In the genomic region with DNA sequence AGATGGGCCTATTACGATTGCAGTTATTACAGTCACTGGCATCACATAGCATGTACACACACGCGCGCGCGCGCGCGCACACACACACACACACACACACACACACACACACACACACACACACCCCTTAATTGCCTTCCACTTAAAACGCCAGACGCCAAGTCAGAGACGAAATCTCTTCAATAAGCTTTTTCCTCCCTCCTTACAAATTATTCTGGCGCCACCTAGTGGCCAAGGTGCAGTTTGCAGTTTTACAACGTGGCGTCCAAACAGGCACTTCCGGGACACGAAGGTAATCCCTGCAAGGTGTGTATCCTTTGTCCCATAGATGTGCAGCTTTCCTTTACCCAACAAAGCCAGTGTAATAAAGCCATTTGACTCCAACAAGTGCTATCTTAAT, we compare ENCODE assay signal across 9 mouse cellular contexts. TPM values are rescaled to one million over a fixed set of nuclear protein-coding genes. Genes with fewer than 3 reads are reported as not detected.
DNase-seq lines count a peak whose midpoint lies in the region; ATAC-seq and TF ChIP-seq lines count a peak whose summit lies in the region.
"Had no signal": no experiment of that assay in that cellular context is flagged by ENCODE, and none has a peak within 500 bp of the region (broad histone marks: within the 10 kb centered on the region; RNA-seq: fewer than 3 reads in every experiment).

No protein-coding gene starts in this region.

- H3K4me3 ChIP-seq in E14TG2a.4 (replicated peaks; ENCODE audit: low read length): no peak overlapping the region
- no peak overlapping the region for H3K4me3 ChIP-seq in forebrain, embryonic 11.5 days (ENCODE audit: low read depth, low read length)
- no peak overlapping the region for H3K4me3 ChIP-seq in heart, embryonic 16.5 days (ENCODE audit: low read length)
- no peak overlapping the region for H3K4me3 ChIP-seq in liver, embryonic 14.5 days (ENCODE audit: insufficient read depth in 1 of 2, low read depth in 2 of 2, low read length in 2 of 2)
- no peak overlapping the region for H3K4me3 ChIP-seq in neural tube, embryonic 12.5 days
- no peak overlapping the region for H3K4me3 ChIP-seq in stomach, postnatal 0 days (ENCODE audit: low read depth, low read length)
- H3K4me3 ChIP-seq: liver, embryonic 15.5 days had no signal

- peak overlapping the region; percentile 24; the same call in 1 of the 2 replicates for H3K4me2 ChIP-seq in forebrain, embryonic 11.5 days (ENCODE audit: low read depth, low read length, severe bottlenecking)
- H3K4me2 ChIP-seq in heart, embryonic 16.5 days (ENCODE audit: low read depth, low read length): peak overlapping the region; percentile 48
- H3K4me2 ChIP-seq in liver, embryonic 14.5 days (ENCODE audit: low read depth): no peak overlapping the region; the same call in 1 of the 2 replicates
- H3K4me2 ChIP-seq in neural tube, embryonic 12.5 days (replicated peaks): peak overlapping the region; percentile 34
- 0 out of 2 replicates have a peak overlapping the region, but pooled peaks have one; percentile 9 for H3K4me2 ChIP-seq in stomach, postnatal 0 days (replicated peaks; ENCODE audit: low read depth)
- H3K4me2 ChIP-seq: liver, embryonic 15.5 days had no signal

- TF ChIP-seq EP300 in liver, embryonic 14.5 days (IDR thresholded peaks at IDR 0.05; ENCODE audit: low read depth): no peak
- no peak for TF ChIP-seq EP300 in stomach, postnatal 0 days (optimal IDR thresholded peaks at IDR 0.05)

- no peaks in the 10 kb centered on the region for H3K9me3 ChIP-seq in E14TG2a.4 (ENCODE audit: low read length)
- no peaks in the 10 kb centered on the region for H3K9me3 ChIP-seq in forebrain, embryonic 11.5 days (ENCODE audit: control insufficient read depth, low read length)
- no peaks in the 10 kb centered on the region for H3K9me3 ChIP-seq in heart, embryonic 16.5 days (replicated peaks; ENCODE audit: control insufficient read depth, low read length)
- no peaks in the 10 kb centered on the region for H3K9me3 ChIP-seq in liver, embryonic 14.5 days (ENCODE audit: control insufficient read depth, low read length)
- H3K9me3 ChIP-seq in neural tube, embryonic 12.5 days: no peaks in the 10 kb centered on the region
- no peaks in the 10 kb centered on the region for H3K9me3 ChIP-seq in stomach, postnatal 0 days (ENCODE audit: control insufficient read depth, low read length)
- H3K9me3 ChIP-seq: liver, embryonic 15.5 days had no signal

- H3K27me3 ChIP-seq in E14TG2a.4 (ENCODE audit: insufficient read depth, low read length): peaks cover 31% of the 10 kb centered on the region
- no peaks in the 10 kb centered on the region for H3K27me3 ChIP-seq in forebrain, embryonic 11.5 days (ENCODE audit: control insufficient read depth, insufficient read depth, low read length)
- H3K27me3 ChIP-seq in heart, embryonic 16.5 days (ENCODE audit: control insufficient read depth, insufficient read depth, low read length): peaks cover 15% of the 10 kb centered on the region
- H3K27me3 ChIP-seq in liver, embryonic 14.5 days (ENCODE audit: control insufficient read depth, insufficient read depth, low read length): no peaks in the 10 kb centered on the region
- H3K27me3 ChIP-seq in neural tube, embryonic 12.5 days (replicated peaks): no peaks in the 10 kb centered on the region
- H3K27me3 ChIP-seq in stomach, postnatal 0 days (ENCODE audit: control insufficient read depth, insufficient read depth, low read length): no peaks in the 10 kb centered on the region

- peak; percentile 81 for DNase-seq in c-Kit-positive CD71-negative TER-119-negative erythroid progenitor cells, embryonic 14.5 days (ENCODE audit: low read depth)
- peak; percentile 87 for DNase-seq in forebrain, embryonic 11.5 days (ENCODE audit: low spot score)
- peak; percentile 70 to 80 for DNase-seq in kidney, postnatal 25 days
- DNase-seq in liver, embryonic 14.5 days (ENCODE audit: low read depth in 3 of 3, low spot score in 3 of 3): peak; percentile 49 to 65 (median 59)
- DNase-seq in stomach, postnatal 0 days (ENCODE audit: low spot score): peak; percentile 82

- no peak overlapping the region for H3K9ac ChIP-seq in forebrain, embryonic 11.5 days (ENCODE audit: low read length)
- no peak overlapping the region for H3K9ac ChIP-seq in heart, embryonic 16.5 days (ENCODE audit: low read length)
- H3K9ac ChIP-seq in liver, embryonic 14.5 days (replicated peaks): no peak overlapping the region
- no peak overlapping the region for H3K9ac ChIP-seq in neural tube, embryonic 12.5 days
- H3K9ac ChIP-seq in stomach, postnatal 0 days (ENCODE audit: low read length): no peak overlapping the region
- H3K9ac ChIP-seq: liver, embryonic 15.5 days had no signal

- WGBS in forebrain, embryonic 11.5 days: 18% methylated on average over 17 of the region's 17 CpGs
- 10% methylated on average over 17 of the region's 17 CpGs for WGBS in heart, embryonic 16.5 days
- 21% methylated on average over 17 of the region's 17 CpGs for WGBS in liver, embryonic 14.5 days (ENCODE audit: insufficient replicate concordance)
- WGBS in neural tube, embryonic 12.5 days: 21% methylated on average over 17 of the region's 17 CpGs
- WGBS in stomach, postnatal 0 days: 7% methylated on average over 17 of the region's 17 CpGs

- H3K27ac ChIP-seq in forebrain, embryonic 11.5 days (ENCODE audit: low read depth, low read length): no peak overlapping the region
- no peak overlapping the region for H3K27ac ChIP-seq in heart, embryonic 16.5 days (ENCODE audit: low read length)
- H3K27ac ChIP-seq in liver, embryonic 14.5 days: no peak overlapping the region
- H3K27ac ChIP-seq in neural tube, embryonic 12.5 days: no peak overlapping the region
- no peak overlapping the region for H3K27ac ChIP-seq in stomach, postnatal 0 days (replicated peaks)
- H3K27ac ChIP-seq: liver, embryonic 15.5 days had no signal

- H3K36me3 ChIP-seq in E14TG2a.4 (ENCODE audit: insufficient read depth, low read length): no peaks in the 10 kb centered on the region
- no peaks in the 10 kb centered on the region for H3K36me3 ChIP-seq in forebrain, embryonic 11.5 days (ENCODE audit: control insufficient read depth, insufficient read depth, low read length)
- no peaks in the 10 kb centered on the region for H3K36me3 ChIP-seq in heart, embryonic 16.5 days (ENCODE audit: control insufficient read depth, insufficient read depth)
- H3K36me3 ChIP-seq in liver, embryonic 14.5 days (replicated peaks; ENCODE audit: control insufficient read depth, insufficient read depth, low read depth): no peaks in the 10 kb centered on the region
- H3K36me3 ChIP-seq in neural tube, embryonic 12.5 days: no peaks in the 10 kb centered on the region
- no peaks in the 10 kb centered on the region for H3K36me3 ChIP-seq in stomach, postnatal 0 days (ENCODE audit: control insufficient read depth, insufficient read depth, low read length)
- H3K36me3 ChIP-seq: liver, embryonic 15.5 days had no signal

- peaks cover 9% of the 10 kb centered on the region for H3K4me1 ChIP-seq in E14TG2a.4 (replicated peaks; ENCODE audit: low read depth, low read length)
- no peaks in the 10 kb centered on the region; the same call in 1 of the 2 replicates for H3K4me1 ChIP-seq in forebrain, embryonic 11.5 days (replicated peaks; ENCODE audit: control insufficient read depth, insufficient read depth, low read length)
- H3K4me1 ChIP-seq in heart, embryonic 16.5 days (ENCODE audit: control insufficient read depth, insufficient read depth, low read length): no peaks in the 10 kb centered on the region
- no peaks in the 10 kb centered on the region for H3K4me1 ChIP-seq in liver, embryonic 14.5 days (replicated peaks; ENCODE audit: control insufficient read depth in 2 of 2, insufficient read depth in 2 of 2, low read length in 1 of 2)
- H3K4me1 ChIP-seq in neural tube, embryonic 12.5 days: no peaks in the 10 kb centered on the region
- no peaks in the 10 kb centered on the region for H3K4me1 ChIP-seq in stomach, postnatal 0 days (replicated peaks; ENCODE audit: control insufficient read depth, insufficient read depth)

- TF ChIP-seq CTCF in E14TG2a.4 (conservative IDR thresholded peaks at IDR 0.05; ENCODE audit: low read length): peak; percentile 84
- peak; percentile 89 for TF ChIP-seq CTCF in liver, embryonic 14.5 days (IDR thresholded peaks at IDR 0.05; ENCODE audit: low read depth)
- peak; percentile 93 for TF ChIP-seq CTCF in stomach, postnatal 0 days (IDR thresholded peaks at IDR 0.05; ENCODE audit: low read depth)

- ATAC-seq in forebrain, embryonic 11.5 days (replicated peaks; ENCODE audit: low FRiP score): peak; percentile 40; the same call in 1 of the 2 replicates
- no peak for ATAC-seq in heart, embryonic 16.5 days (replicated peaks; ENCODE audit: extremely low read depth, insufficient read depth, low FRiP score)
- no peak for ATAC-seq in liver, embryonic 14.5 days (ENCODE audit: insufficient read depth)
- peak; percentile 39 for ATAC-seq in neural tube, embryonic 12.5 days (ENCODE audit: low FRiP score, low read depth)
- peak; percentile 34; the same call in 1 of the 2 replicates for ATAC-seq in stomach, postnatal 0 days (ENCODE audit: low FRiP score, low TSS enrichment)

RNA-seq across cellular contexts. Expression of a gene that starts 6.8 kb away (rescaled TPM):
- polyA plus RNA-seq in forebrain, embryonic 11.5 days (2014; fragmentation: Nextera tagmentation; extraction: Ambion mirVana): not detected in 2 replicates
- polyA plus RNA-seq in heart, embryonic 16.5 days (2015; fragmentation: Nextera tagmentation; extraction: Ambion mirVana): not detected in 2 replicates
- not detected in 2 replicates for polyA plus RNA-seq in liver, embryonic 14.5 days (2012; rRNA removed)
- polyA plus RNA-seq in liver, embryonic 14.5 days (2014; fragmentation: Nextera tagmentation; extraction: Ambion mirVana): not detected in 2 replicates
- 0.08 and 0.29 TPM in 2 replicates for polyA plus RNA-seq in neural tube, embryonic 12.5 days (2016; fragmentation: Nextera tagmentation; extraction: Ambion mirVana)
- polyA plus RNA-seq in stomach, postnatal 0 days (2015; fragmentation: Nextera tagmentation; extraction: Ambion mirVana): 0.04 TPM in 1 of 2 replicates, not detected in the other
- polyA plus RNA-seq: liver, embryonic 15.5 days had no signal

RNA-seq across cellular contexts. Expression of a gene that starts 41.8 kb away (rescaled TPM):
- polyA plus RNA-seq in forebrain, embryonic 11.5 days (2014; fragmentation: Nextera tagmentation; extraction: Ambion mirVana): 1.2 and 1.7 TPM in 2 replicates
- 4.6 and 5.0 TPM in 2 replicates for polyA plus RNA-seq in heart, embryonic 16.5 days (2015; fragmentation: Nextera tagmentation; extraction: Ambion mirVana)
- 3.9 and 4.3 TPM in 2 replicates for polyA plus RNA-seq in liver, embryonic 14.5 days (2012; rRNA removed)
- 3.6 and 4.2 TPM in 2 replicates for polyA plus RNA-seq in liver, embryonic 14.5 days (2014; fragmentation: Nextera tagmentation; extraction: Ambion mirVana)
- 1.2 and 2.1 TPM in 2 replicates for polyA plus RNA-seq in neural tube, embryonic 12.5 days (2016; fragmentation: Nextera tagmentation; extraction: Ambion mirVana)
- polyA plus RNA-seq in stomach, postnatal 0 days (2015; fragmentation: Nextera tagmentation; extraction: Ambion mirVana): 7.3 and 7.8 TPM in 2 replicates

RNA-seq across cellular contexts. Expression of a gene that starts 49.5 kb away (rescaled TPM):
- 0.11 TPM in 1 of 2 replicates, not detected in the other for polyA plus RNA-seq in forebrain, embryonic 11.5 days (2014; fragmentation: Nextera tagmentation; extraction: Ambion mirVana)
- 0.06 and 0.18 TPM in 2 replicates for polyA plus RNA-seq in heart, embryonic 16.5 days (2015; fragmentation: Nextera tagmentation; extraction: Ambion mirVana)
- 1.5 and 1.6 TPM in 2 replicates for polyA plus RNA-seq in liver, embryonic 14.5 days (2012; rRNA removed)
- 2.2 and 2.8 TPM in 2 replicates for polyA plus RNA-seq in liver, embryonic 14.5 days (2014; fragmentation: Nextera tagmentation; extraction: Ambion mirVana)
- polyA plus RNA-seq in neural tube, embryonic 12.5 days (2016; fragmentation: Nextera tagmentation; extraction: Ambion mirVana): not detected in 2 replicates
- not detected in 2 replicates for polyA plus RNA-seq in stomach, postnatal 0 days (2015; fragmentation: Nextera tagmentation; extraction: Ambion mirVana)

RNA-seq across cellular contexts. Expression of a gene that starts 54.8 kb away (rescaled TPM):
- 0.77 and 1.3 TPM in 2 replicates for polyA plus RNA-seq in forebrain, embryonic 11.5 days (2014; fragmentation: Nextera tagmentation; extraction: Ambion mirVana)
- 28.2 and 32.0 TPM in 2 replicates for polyA plus RNA-seq in heart, embryonic 16.5 days (2015; fragmentation: Nextera tagmentation; extraction: Ambion mirVana)
- 0.11 TPM in 2 replicates for polyA plus RNA-seq in liver, embryonic 14.5 days (2012; rRNA removed)
- polyA plus RNA-seq in liver, embryonic 14.5 days (2014; fragmentation: Nextera tagmentation; extraction: Ambion mirVana): not detected in 2 replicates
- 1.6 and 2.1 TPM in 2 replicates for polyA plus RNA-seq in neural tube, embryonic 12.5 days (2016; fragmentation: Nextera tagmentation; extraction: Ambion mirVana)
- 219 and 276 TPM in 2 replicates for polyA plus RNA-seq in stomach, postnatal 0 days (2015; fragmentation: Nextera tagmentation; extraction: Ambion mirVana)

Comparison
In these comparisons a context has a peak if more than half of its experiments do, and no peak if none do; other contexts are left out.
1. ATAC-seq: peak in forebrain, embryonic 11.5 days (single experiment), neural tube, embryonic 12.5 days (single experiment) and stomach, postnatal 0 days (single experiment); none in heart, embryonic 16.5 days (single experiment) and liver, embryonic 14.5 days (single experiment).
2. Peak in every context shown above with its lines, with median percentiles within 50 percentile points of each other: CTCF ChIP-seq and DNase-seq.